Mouse (Mus musculus) heart, postnatal 4 days (tissue): ENCODE data around the gene Cacna1i. TPM values are rescaled to one million over a fixed set of nuclear protein-coding genes. Genes with fewer than 3 reads are reported as not detected.

ENCODE experiments used
- DNase-seq: peaks from one replicate; pipeline ENCODE4 v3.0.0; 2021
- total RNA-seq, 2 experiments: library from RNA; stranded (reverse); gene quantifications; 2 replicates each; pipeline ENCODE4 v1.2.3; 2021

The Cacna1i gene
- total RNA-seq: under 1 TPM in 1 of 2 experiments, not detected in 1; 0.05 TPM

DNA sequence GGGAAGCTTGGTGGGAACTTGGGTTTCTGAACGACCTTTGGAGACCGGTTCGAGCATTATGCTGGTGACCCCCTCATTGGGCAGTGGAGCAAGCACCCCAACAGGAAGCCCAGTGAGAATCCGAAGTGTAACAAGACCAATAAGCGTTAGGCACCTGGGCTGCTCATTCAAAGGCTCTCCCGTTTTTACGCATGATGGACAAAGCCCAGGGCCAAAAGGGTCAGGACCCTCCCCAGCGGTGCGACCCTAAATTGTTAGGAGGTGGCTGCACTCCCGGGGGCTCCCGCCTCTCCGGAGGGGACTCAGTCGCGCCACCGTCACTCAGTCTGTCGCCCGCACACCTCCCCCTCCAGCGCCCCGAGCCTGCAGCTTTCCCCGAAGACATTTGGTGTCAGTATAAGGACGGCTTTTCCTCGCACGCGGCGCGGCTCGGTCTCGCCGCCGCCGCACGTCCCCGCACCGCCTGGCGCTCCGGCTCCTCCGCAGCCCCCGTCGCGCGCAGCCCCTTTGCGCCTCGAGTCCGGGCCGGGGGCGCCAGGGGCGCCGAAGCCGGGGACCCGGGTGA lies at the start of gene Cacna1i:
Gene Cacna1i (plus strand): TSS at position 388 of the 565 bp plus-strand sequence.
- DNase-seq: no peak

DNA sequence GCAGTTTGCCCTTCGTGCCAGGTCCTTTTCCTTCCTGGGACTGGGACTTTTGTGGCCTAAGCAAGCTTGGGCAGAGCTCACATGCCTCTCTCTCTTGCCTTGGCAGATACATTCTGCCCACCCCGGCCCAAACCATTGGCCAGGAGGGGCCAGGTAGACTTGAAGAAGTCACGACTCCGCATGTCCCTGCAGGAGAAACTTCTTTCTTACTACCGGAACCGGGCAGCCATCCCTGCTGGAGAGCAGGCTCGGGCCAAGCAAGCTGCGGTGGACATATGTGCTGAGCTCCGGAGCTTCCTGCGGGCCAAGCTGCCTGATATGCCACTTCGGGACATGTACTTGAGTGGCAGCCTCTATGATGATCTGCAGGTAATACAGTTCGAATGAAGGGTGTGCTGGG lies 38.9 kb upstream of the Cacna1i start:
- DNase-seq: no peak

DNA sequence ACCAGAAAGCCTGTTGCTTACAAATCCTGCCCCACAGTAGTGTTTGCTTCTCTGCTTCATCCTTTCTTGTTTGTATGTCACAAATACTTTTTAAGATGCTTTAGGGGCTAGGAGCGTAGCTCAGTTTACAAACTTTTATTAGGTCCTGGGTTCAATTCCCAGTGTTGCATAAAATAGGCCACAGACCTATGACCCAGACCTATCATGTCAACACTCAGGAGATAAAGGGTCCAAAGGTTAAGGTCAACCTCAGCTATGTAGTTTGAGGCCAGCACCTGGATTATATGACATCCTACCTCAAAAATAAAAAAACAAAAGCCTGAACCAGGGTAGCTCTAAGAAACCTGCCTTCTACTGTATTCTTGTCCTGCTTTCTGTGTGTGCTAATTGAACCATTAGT lies 38.4 kb upstream of the Cacna1i start:
- DNase-seq: no peak

- DNase-seq: no peak
Observed at GRCm38 (mm10) chr15:80249672-80250071, 37.4 kb upstream of the Cacna1i start.

DNA sequence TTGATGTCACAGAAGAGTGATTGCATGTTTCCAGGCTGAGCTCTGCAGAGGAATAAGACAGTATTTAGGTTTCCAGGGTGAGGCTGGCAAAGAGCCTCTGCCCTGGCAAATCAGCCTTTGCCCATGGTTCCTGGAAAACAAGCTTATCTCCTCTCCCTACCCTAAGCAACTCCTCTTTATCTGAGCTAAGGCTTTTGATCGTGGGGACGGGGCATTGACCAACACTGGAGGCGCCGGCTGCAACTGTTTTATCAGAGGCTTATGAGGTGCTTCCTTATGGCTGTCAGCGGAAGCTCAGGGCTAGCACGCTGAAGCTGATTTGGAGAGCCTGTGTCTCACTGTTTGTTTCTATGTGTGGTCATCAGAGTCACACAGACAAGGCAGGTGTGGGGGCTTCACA lies 36.5 kb upstream of the Cacna1i start:
- DNase-seq: peak; percentile 23

DNA sequence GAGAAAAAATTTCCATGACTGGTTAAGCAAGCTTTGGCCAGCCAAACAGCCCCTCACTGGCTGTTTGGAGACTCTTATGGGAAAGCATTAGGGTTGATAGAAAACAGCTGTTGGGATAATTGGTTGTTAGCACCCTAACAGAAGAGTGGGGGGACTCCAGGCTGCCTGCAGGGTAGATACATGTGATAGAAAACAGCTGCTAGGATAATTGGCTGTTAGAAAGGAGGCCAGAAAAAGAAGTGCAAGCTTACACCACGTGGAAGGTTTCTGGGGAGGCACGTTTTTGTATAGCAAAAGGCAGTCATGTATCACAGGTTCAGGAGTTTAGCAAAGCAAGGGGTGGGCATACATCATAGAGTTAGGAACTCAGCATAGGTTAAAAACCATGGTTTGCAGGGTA lies 33.5 kb upstream of the Cacna1i start:
- DNase-seq: no peak

DNA sequence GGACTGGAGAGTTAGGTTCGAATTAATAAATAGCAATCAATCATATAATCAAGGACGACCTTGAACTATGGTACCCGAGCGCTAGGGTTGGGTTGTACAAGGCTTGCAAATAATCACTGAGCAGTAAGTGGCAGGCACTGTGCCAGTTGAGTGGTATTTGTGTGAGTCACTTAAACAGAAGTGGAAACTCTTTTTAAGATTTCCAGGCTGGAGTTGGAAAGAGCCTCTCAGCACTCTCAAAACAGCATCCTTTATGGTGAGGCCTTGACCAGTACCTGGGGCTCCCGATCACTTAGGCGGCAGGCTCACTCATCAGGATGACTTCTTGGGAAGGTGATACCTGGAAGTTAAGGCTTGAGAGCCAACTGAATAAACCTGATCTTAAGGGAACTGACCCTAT lies 32.8 kb upstream of the Cacna1i start:
- DNase-seq: peak; percentile 71

DNA sequence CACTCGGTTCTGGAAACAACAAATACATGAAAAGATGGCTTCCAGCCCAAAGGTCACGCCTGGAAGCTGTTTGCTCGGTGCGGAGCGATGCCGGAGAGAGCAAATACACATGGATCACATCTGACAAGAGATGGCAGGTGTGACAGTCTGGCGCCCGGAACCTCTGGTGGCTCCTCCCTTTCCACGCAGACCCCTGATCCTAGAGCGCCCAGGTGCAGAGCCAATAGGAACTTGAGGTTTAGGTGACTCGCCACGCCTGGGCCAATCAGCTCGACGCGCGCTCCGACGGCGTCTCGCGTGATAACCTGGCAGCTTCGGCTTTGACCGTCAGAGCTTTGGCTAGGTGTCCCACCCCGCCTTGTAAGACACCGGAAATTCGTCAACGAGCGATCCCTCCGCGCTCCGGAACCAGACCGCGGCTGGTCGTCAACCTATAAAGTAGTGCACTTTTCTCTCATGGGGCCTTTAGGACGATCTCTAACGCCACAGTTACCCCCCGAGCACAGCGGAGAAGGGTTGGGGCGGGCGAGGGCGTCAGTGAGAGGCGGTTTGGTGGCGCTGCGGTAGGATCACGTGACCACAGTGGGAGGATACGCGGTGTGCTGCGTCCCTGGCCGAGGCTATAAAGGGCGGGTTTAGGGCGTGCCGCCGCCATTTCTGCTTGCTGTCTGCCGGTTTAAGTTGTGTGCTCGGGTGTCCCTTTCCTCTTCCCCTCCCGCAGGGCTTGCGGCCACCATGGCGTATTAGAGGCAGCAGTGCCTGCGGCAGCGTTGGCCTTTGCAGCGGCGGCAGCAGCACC lies 32.0 kb upstream of the Cacna1i start, which contains the start of gene Atf4:
Gene Atf4 (plus strand): TSS at position 338 of the 799 bp plus-strand sequence.
- DNase-seq: peak; percentile 97

DNA sequence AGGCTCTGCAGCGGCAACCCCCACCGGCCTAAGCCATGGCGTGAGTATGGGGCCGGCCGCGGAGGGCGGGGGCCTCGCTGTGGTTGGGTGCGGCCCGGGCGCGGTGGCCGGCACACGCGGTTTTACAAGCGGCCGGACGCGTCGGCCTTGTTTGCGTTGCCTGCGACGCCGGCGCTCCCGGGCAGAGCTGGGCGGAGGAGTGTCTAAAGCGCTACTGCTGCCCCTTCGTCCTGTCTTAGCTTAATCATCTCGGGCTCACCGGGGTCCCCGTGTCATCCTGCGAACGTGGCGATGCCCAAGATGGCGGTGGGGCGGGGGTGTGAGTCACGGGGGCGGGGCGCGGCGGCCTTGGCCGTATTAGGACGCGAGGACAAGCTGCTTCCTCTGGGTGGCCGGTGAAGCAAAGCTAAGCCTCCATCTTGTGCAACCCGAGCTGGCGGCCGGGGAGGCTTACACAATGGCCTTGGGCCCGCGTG lies 31.4 kb upstream of the Cacna1i start:
- DNase-seq: peak; percentile 90

DNA sequence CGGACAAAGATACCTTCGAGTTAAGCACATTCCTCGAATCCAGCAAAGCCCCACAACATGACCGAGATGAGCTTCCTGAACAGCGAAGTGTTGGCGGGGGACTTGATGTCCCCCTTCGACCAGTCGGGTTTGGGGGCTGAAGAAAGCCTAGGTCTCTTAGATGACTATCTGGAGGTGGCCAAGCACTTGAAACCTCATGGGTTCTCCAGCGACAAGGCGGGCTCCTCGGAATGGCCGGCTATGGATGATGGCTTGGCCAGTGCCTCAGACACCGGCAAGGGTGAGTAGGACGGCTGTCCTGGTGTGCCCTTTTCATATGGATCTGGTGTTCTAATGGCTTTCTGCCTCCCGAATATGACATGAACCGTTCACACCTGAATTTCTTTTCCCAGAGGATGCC lies 30.8 kb upstream of the Cacna1i start:
- peak; percentile 40 for DNase-seq

GRCm38 (mm10) chr15:80256656-80257601 lies 30.1 kb upstream of the Cacna1i start:
- DNase-seq: no peak

DNA sequence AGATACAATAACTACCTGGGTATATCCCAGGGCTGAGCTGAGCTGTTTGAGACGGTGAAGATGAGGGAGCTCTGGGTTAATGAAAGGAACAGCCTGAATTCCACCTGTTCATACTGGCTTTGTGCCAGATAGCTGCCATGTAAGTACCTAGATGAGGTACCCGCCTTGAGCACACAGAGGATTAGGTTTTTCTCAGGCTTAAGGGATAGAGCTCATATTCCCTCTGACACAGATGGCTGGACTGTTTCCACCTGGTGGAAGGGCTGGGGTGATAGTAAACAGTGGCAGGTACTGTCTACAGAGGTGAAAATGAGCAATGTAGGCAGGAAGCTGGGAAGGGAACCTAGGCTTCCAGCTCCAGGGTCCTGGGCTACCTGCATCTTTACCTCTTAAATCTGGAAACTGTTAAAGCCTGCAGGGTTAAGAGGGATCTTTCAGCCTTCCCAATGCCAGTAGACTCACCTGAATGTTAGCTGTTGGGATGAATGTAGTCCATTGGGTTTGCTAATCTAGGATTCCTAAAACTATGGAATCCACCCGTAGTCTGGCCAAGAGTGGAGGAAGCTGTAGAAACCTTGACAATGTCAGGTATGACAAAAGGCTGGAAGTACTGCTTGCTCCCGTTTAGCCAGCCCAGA lies 29.3 kb upstream of the Cacna1i start:
- DNase-seq: peak; percentile 26

DNA sequence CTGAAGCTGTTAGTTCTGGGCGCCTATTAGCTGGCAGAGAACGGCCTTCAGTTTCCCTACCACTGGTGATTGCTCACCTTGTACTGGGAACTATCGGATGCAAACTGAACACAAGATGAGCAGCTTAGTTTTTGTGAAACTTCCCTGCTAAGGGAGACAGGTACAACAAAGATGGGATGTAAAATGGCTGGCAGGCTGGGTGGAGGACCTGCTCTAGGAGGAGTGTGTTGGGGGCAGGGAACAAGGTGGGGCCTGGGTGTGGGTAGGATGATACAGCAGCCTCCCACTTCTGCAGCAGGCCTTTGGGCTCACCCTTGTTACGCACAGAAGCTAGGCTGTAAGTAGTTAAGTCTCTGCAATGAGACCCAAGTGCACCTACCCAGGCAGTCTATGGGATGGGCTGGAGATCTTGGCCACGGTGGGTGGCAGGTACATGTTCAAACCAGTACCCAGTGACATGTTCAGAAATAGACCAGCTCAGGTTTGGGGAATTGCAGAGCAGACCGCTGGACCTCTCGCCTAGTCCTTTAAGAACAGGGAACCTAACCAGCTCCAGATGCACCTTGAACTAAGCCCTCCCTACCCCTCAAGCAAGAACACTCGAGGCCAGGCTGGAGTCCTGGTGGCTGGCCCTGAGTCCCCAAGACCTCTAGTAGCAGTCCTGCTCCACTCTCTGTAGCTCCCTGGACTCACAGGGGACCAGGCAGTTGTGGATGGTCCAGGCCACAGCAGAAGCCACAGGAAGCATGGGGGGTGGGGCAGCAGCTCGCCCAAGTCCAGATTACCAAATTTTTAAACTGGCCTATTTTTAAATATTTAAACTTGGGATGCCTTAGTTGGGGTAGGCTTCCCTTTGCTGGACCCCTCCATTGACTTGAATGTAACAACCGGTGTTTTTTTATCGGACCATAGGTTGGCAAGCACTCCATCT lies 28.5 kb upstream of the Cacna1i start:
- peak; percentile 51 for DNase-seq

DNA sequence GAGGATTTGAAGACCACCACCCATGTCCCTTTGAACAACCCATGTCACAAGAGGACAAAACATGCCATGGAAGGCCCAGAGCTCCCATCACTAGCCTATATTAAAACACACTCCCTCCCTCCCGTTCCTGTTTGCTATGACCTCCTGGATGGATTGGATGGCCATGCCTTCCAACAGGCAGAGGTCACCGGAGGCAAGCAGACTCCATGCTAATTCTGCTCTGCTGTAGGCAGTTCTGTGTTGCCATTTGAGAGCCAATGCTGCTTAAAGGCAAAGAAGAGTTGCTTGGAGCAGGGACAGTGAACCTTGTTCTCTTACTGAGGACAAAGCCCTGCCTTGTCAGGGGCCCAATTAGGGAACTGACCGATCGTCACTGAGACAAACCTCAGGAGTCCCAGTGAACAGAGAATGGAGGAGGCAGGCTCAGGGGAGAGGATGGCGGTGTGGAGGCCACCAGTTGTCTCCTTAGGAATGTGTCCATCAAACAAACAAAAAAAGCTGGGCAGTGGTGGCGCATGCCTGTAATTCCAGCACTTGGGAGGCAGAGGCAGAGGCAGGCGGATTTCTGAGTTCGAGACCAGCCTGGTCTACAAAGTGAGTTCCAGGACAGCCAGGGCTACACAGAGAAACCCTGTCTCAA lies 27.5 kb upstream of the Cacna1i start:
- DNase-seq: no peak

GRCm38 (mm10) chr15:80260677-80261076 lies 26.4 kb upstream of the Cacna1i start:
- peak; percentile 93 for DNase-seq

DNA sequence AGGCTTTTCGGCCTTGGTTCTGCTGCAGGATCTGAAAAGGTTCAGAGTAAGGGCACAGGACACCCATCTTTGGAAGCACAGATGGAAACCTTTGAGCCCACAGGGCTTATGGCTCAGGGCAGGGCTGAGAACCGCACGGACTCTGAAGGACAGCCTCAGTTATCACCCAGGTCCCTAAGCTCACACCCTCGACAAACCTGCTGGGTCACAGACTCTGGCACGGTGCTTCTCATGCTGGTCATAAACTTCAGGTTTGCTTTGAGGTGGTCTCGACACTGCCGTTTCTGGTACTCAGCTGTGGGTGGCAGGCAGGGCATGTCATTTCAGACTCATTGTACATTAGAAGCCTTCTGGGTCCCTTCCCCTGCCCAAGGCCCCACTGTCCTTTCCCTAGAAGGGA lies 25.9 kb upstream of the Cacna1i start:
- no peak for DNase-seq

DNA sequence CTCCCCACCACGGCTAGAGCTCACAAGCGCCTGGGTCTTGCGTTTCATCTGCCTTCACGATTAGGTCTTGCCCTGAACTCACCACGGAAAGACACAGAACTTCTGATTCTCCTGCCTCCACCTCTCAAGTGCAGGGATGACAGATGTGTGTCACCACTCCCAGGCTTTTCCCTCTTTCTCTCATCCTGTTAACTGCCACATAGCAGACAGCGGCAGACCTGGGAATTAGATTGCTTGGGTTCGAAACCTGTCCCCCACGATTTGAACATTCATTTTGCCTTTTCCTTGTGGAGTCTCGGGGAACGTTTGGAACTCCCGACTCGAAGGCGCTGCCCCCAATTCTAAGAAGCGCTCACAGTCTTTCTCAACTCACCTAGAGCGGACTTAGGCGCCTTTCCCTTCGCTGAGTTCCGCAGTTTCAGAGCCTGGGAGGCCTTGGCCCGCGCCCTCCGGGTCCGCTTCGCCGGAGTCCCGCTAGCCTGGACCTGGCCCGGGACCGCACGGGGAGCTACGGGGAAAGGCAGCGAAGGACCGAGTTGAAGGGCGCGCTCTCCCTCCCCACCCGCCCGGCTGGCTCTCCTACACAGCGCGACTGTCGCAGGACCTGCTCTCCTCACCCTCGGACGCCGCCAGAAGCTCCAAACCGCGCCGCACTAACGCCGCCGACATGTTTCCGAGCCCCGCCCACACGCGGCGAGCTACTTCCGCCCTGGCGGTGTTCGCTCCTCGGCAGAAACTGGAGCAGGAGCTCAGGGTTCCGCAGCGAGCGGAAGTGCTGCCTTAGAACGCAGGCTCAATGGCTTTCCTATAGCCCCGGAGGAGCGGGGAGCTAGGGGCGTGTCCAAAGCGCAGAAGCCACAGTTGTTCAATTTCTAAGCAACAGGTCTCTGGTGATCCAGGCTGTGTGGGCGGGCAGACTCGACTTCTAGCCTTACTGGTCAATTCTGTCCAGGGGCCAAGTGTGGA lies 23.1 kb upstream of the Cacna1i start, which contains the start of gene Rps19bp1:
Gene Rps19bp1 (minus strand): TSS at position 706 of the 966 bp plus-strand sequence.
- DNase-seq: peak; percentile 92

GRCm38 (mm10) chr15:80266281-80266680 lies 20.8 kb upstream of the Cacna1i start:
- peak; percentile 85 for DNase-seq

GRCm38 (mm10) chr15:80271858-80272396 lies 15.1 kb upstream of the Cacna1i start:
- DNase-seq: no peak
